Mouse (Mus musculus): ENCODE measurements at regions not wholly inside any gene's neighbourhood (a gene's known extent, or its start where the extent isn't known, plus 50 kb on each side); places are given as distances from the start of the nearest gene placed in this dataset.

- TF ChIP-seq POLR2A (IDR thresholded peaks at IDR 0.05; ENCODE audit: low read depth, low read length) (no peak), ZC3H11A (IDR thresholded peaks at IDR 0.05; ENCODE audit: low read depth, low read length) (no peak), MXI1 (IDR thresholded peaks at IDR 0.05; ENCODE audit: low read depth, low read length) (no peak), RCOR1 (conservative IDR thresholded peaks at IDR 0.05; ENCODE audit: low read depth, low read length) (no peak), CTCF (conservative IDR thresholded peaks at IDR 0.05 in 1 of 2, IDR thresholded peaks at IDR 0.05 in 1 of 2; ENCODE audit: low read depth in 2 of 2, low read length in 2 of 2) (no peak), BHLHE40 (IDR thresholded peaks at IDR 0.05; ENCODE audit: low read depth, low read length) (no peak), TCF12 (IDR thresholded peaks at IDR 0.05; ENCODE audit: low read depth, low read length) (no peak), RAD21 (IDR thresholded peaks at IDR 0.05; ENCODE audit: low read depth, low read length) (no peak), KAT2A (IDR thresholded peaks at IDR 0.05; ENCODE audit: insufficient replicate concordance, low read length) (no peak)
Observed at GRCm38 (mm10) chr1:92731353-92732282, 83.0 kb upstream of the Otos start.
